Mouse (Mus musculus) kidney, adult 2 months (tissue): ENCODE results near the gene Ddx47.

Experiments used
- CTCF ChIP-seq: fragments of 200-500 bp; conservative IDR thresholded peaks from 2 replicates; pipeline ENCODE4 v1.5.1; 2011; ENCODE audit warnings: low read depth, mild to moderate bottlenecking, control low read depth, low read length, moderate library complexity, mixed read lengths; ENCODE audit not compliant: insufficient read depth, insufficient read length
- POLR2A ChIP-seq: fragments of 200-500 bp; IDR thresholded peaks from one replicate; pipeline ENCODE4 v1.6.1; 2011; ENCODE audit warnings: low read depth, low read length, control low read depth

- TF ChIP-seq CTCF = no peak
- TF ChIP-seq POLR2A = no peak
Measured at GRCm38 (mm10) chr6:135019564-135019963, 8.2 kb downstream of the Ddx47 start.
